Mouse (Mus musculus) kidney, adult 9 months (tissue): ENCODE results near the gene Carf.
"Not testable (repeated sequence)": the region's sequence is repeated elsewhere in the genome, so short reads cannot be mapped to it uniquely, and the experiment has no call there.

ENCODE experiments used
- DNase-seq: peaks from one replicate; pipeline ENCODE4 v3.0.0; 2022

Carf gene

DNA sequence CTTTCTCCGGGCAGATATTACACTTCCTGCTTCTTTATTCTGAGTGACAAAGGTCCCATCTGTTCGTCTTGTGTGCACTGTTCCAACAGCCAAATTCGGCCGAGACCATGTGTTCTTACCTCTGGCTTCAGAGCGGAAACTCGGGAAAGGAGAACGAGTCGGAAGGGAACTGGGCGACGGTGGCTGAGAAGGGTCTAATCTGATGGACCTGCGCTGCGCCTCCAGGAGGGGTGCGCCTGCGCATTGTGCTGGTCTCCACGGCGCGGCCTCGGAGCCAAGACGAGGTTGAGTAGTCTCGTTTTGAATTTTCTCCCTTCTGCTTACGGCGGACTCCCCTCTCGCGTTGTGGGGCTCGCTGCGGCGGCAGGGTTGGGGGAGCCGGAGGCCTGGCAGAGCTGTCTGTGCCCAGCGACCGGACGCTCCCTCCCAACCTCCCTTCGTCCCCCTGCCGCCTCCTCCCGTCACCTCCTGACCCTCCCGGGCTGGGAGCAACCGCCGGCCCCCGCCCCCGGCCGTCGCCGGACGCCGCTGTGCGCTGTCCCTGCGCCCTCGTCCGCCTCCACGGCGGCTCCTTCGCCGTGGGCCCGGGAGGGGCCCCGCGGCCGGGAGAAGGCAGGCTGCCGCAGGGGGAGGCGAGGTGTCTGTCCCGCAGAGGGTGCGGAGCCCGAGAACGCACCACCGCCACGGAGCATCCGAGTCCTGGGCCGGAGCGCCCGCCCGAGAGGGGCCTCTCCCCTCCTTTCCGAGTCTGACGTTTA lies at the start of gene Carf, which contains the start of gene Wdr12:
Carf (plus strand) TSS at position 224 of the 758 bp plus-strand sequence.
Wdr12 (minus strand) TSS at position 622 of the 758 bp plus-strand sequence.
- peak; percentile 98 for DNase-seq

DNA sequence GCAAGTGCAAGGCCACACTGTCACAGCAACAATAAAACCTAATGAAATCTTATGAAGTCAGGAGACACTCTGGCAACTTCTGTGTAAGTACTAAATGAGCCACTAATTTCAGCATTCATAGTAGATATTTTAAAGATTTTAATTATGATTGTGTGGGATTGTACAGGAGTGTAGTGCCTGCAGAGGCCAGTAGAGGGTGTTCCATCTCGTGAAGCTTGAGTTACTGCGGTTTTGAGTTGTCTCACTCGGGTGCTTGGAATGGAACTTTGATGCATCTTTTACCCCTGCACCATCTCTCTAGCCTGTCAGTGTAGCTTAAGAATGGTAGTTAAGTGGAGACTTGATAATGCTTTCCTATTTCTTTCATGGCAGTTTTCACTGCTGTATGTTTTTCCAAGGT lies 43.4 kb upstream of the Carf start:
- no peak for DNase-seq

DNA sequence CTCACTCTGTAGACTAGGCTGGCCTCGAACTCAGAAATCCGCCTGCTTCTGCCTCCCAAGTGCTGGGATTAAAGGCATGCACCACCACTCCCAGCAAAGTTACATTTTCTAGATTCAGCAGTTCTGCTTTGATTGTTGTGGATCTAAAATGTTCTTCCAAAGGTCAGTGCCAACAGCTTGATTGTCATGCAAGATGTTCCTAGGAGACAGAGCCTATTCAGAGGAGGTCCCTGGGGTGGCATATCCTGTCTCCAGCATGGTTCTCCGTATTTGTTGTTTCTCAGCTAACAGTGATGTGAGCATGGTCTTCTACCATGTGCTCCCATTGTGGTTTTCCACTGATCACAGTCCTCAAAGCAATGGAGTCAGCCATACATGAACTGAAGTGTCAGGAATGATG lies 41.7 kb upstream of the Carf start:
- no peak for DNase-seq

DNA sequence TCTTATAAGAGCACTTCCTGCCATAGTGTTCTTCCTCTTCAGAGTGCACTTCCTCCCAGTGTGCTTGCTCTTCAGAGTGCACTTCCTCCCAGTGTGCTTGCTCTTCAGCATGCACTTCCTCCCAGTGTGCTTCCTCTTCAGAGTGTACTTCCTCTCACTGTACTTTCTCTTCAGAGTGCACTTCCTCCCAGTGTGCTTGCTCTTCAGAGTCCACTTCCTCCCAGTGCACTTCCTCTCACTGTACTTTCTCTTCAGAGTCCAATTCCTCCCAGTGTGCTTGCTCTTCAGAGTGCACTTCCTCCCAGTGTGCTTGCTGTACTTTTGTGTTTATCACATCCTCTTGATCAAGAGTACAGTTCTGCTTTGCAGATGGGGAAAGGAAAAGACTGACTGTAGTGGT lies 27.3 kb upstream of the Carf start:
- DNase-seq = not testable (repeated sequence)

DNA sequence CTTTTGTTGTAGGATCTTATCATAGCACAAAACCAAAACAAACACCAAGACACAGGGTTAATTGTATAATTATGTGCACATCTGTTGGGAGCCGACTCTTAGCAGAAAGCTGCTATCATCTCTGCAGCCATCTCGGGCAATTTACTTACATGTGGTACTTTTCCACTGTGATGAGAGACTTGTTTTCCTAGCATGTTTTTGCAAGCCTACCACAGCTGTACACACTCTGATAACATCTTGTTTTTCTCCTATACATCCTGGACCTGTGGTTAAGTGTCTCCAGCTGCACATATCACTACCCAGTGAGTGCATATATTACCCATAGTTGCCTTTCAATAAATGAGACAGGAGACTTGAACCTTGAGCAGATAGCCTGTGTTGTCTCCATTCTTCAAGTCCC lies 23.1 kb upstream of the Carf start:
- no peak for DNase-seq

DNA sequence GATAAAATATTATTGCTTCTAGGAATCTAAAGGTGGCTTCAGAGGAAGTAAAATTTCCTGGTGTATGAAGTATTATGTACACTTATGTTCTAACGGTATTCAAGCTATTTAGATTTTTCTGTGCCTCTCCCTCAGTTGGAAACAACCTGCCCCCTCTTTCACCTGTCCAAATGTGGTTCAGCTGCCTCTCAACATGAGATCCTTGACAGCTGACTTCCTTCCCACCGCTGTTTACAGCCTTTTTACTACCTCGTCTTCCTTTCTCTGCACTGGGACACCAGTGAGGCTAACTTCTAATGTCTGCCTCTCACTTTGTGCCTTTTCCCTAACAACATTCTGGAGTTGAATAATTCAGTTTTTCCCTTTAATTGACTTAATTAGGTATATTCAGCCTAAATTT lies 22.5 kb upstream of the Carf start:
- no peak for DNase-seq

DNA sequence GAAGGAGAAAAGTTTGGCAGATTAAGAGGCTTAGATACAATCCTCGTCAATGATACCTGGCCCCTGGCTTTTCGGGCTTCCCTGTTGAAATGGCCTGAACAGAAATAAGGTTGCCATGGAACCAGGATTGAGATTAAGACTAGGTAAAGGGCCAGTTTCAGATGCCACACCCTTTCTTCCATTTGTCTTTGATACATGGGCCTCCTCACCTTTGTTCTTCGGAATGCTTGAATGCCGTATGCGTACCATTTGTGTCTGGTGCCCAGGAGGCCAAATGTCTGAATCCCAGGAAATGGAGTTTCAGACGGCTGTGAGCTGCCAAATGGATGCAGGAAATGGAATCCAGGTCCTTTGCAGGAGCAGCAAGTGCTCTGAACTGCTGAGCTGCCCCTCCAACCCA lies 21.6 kb upstream of the Carf start:
- DNase-seq = no peak

DNA sequence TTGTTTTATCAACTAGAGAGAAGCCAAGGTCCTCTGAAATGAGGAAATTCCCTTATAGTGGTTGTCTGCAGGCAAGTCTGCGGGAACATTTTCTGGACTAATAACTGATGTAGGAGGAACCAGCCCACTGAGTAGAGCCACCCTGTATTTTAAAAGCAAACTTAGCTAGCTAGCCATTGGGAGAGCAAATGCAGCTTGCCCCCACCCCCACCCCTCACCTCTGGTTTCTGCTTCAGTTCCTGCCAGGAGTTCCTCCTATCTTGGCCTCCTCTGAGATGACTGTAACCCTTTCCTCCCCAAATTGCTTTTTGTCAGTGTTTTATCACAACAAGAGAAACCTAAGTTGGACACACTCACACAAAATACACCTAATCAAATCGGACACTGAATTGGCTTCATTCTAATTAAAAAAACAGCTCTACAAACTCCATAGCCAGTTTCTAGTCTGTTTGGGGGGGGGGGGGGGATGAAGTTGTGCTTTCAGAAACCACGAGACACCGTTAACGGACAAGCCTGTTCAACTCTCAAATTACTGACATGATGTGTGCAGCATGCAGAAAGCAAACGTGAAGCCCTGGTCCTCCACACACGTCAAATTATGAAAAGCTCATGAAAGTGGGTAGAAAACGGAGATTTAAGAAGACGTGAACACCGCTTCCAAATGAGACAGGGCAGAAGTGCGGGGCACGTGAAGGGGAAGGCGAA lies 1.3 kb upstream of the Carf start:
- DNase-seq = peak; percentile 9

DNA sequence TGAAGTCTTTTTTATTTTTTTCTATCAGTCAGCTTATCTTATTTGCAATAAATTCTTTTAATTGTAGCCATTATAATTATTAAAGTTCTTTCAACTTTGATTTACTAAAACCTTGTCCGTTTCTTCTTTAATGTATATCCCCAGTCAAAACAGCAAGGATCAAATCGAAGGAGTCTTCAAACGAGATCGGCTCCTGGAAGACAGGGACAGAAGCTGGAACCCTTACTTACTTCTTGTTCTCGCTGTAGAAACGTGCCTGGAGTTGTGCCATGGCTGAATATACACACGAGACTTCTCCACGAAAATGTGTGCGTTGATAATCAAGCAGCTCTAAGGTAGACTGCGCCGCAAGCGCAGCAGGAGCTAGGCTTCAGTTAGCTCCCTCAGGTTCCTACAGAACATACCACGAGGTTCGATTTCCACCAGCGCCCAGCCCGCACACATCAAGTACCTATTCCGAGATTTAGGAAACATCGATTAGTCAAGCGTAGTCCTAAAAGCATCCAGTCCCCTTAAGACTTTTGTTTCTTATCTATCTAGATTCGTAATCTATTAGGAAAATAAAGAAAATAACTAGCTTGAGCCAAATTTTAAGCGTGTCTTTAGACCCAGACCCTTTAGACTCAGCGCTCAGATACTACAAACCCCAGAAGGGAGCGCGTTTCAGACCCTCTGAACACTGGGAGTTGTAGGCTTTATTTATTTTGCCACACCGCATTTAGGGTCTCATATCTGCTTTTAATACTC lies 597 bp upstream of the Carf start:
- DNase-seq = peak; percentile 80

DNA sequence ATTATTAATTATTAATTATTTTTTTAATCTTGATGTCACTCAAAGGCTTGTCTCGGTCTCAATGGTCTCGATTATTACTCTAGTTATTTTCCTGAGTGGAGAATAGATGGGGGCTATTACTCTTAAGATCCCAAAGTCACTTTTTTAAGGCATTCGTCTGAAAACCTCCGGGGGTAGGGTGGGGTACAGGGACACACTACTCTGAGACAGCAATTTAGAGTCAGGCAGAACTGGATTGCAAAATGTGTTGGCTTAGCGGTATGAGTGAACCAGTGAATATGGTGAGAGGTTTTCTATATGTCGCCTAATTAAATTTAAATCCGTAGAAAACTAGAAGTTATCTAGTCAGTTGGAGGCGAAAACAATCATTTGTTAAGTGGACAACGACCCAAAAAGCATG lies 792 bp downstream of the Carf start:
- DNase-seq = peak; percentile 9

DNA sequence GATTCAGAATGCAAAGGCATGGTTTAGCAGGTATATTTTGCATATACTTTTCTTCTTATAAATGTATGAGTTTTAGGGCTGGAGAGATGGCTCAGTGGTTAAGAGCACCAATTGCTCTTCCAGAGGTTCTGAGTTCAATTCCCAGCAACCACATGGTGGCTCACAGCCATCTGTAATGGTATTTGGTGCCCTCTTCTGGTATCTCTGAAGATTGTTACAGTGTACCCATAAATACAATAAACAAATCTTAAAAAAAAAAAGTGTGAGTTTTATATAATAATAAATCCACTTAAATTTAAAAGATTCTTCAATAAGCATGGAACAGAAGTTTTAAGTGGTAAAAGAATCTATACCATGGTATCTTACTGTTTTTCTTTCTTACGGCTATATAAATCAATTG lies 6.5 kb downstream of the Carf start:
- peak; percentile 4 for DNase-seq

DNA sequence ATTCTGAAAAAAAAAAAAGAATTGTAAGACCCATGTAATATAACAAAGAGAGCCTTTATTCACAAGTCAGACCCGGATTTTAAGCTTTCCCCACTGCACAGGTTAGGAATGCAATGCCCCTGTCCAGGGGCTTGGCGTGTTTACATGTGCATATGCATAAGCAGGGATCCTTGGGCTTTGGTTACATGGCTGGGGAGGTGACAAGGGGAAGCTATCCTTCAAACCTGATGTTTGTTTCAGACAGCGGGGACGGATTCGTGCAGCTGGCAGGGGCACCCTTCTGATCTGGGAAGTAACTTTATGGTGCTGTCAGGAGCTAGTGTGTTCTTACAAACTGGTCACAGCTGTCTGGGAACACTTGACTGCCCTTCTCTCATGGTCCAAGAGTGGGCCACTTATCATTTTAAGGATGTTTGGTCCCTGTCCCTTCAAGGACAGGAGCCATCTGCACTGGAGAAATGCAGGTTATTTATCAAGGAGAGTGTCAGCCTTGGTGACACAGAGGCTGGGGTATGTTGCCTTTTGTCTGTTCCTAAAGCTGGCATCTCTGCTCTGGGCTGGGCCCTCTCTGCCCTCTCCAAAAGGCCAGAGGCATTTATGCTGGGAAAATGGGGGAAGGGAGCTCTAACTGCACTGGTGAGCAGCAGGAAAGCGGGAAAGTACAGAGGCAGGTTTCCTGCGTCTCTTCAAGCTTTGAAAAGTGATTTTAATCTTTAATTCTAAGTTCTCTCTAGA lies 19.8 kb downstream of the Carf start:
- DNase-seq = no peak

DNA sequence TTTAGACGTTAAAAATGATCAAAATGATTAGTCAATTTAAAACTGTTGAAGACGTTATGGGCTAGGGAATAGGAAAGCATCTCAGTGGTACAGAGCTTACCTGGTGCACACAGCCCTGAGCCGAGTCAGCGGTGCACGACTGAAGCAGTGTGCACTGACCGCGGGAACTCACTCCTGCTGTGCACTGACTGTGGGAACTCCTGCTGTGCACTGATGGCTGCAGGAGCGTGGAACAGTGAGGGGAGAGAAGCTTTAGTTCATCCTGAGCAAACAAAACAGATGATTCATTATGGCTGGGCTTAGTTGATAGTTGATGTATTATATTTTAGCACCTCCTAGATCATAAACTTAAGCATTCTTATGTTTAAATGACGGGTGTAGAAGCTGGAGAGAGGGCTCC lies 39.3 kb downstream of the Carf start:
- no peak for DNase-seq

DNA sequence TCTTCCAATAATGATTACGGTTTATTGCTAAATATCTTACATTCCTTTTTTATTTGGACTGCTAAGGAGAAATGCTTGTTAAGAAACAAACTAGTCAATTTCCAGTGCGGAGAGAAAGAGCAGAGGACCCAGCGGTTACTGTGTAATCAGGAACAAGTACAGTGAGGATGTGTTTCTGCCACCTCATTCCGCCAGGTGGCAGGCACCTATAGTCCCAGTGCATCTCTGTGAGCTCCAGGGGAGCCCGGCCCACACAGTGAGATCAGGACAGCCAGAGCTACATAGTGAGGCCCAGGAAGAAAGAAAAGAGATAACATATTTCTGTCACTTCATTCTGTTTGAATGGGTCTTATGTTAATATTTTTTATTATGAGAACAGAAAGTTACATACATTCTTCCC lies 54.7 kb downstream of the Carf start:
- DNase-seq = no peak

DNA sequence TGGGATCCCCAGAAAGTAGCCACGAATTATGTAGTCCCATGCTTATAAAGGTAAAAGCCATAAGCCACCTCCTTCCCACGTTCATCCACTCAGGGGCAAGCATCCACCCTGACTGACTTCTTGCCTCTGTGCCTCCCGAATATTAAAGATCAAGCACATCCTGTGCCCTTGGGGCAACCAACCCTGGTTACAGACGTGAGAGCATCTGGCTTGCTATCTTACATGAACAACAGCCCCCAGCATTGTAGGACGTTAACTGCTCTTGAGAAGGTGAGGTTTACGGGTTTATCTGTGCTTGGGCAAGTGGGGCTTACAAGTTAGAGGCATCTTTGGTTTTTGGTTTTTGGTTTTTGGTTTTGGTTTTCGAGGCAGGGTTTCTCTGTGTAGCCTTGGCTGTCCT lies 58.6 kb downstream of the Carf start:
- DNase-seq = no peak

DNA sequence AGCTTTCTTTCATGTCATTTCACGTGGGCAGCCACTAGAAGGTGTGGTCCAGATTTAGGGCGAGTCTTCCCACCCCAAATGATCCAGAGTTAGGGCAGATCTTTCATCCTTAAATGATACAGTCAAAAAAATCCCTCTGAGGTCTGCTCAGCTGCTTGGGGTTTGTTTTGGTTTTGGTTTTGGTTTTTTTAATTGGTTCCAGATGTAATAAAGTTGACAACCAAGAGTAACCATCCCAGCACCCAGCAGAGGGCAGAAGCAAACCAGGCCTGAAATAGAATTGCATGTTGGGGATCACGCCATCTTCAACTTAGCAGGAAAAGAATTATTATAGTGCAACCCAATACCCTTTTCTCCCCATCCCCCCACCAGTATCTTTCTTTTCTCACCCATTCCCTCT lies 60.4 kb downstream of the Carf start:
- DNase-seq = peak; percentile 75

DNA sequence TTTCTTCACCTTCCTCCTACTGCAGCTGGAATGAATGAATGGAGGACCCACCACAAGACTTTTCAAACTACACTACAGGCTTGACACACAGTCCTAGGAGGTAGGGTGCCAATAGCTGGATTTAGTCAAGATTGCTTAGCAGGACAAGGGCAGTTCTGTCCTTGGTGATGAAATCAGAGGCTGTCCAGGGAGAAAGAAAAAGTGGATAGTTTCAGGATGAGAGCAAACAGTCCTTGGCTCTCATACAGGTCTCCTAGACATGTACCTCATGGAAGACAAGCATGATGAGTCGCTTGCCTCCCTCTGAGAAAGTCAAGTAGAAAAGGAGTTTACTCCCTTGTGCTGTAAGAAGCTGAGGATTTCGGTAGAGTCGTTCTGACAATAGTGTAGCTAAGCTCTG lies 65.6 kb downstream of the Carf start:
- DNase-seq = no peak

DNA sequence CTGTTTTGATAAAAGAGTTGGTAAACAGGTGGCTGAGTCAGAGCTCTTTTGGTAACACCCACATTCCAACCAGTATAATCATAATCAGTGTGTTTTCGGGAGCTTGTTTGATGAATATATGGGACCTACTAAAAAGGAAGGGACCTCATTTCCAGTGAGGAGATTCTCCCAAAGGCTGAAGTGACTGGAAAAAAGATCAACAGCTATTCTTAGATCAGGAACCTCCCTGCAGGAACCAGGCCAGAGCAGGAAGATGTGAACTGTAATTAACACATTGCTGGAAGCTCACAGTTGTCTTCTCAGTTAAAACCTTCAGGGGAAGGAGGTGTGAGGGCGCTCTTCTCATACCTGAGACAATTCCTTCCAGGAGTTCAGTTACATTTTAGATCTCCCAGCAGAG lies 71.6 kb downstream of the Carf start:
- DNase-seq = no peak

DNA sequence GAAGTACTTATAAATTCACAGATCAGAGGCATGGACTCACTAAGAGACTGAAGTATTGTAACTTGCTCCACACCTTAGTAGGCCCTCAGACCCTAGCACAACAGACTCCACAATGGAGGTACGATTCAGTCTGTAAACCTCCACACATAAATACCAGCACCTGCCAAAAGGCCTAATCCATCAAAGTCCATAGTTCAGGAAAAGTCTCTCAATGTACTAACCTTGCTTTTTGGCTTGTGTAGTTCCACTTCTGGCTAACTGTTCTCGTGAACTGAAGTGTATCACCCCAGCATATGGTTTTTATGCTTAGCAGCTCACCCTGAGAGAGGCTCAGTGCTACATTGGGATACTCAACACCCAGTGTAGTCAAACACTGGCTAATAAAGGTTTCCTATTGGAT lies 72.2 kb downstream of the Carf start:
- peak; percentile 45 for DNase-seq

DNA sequence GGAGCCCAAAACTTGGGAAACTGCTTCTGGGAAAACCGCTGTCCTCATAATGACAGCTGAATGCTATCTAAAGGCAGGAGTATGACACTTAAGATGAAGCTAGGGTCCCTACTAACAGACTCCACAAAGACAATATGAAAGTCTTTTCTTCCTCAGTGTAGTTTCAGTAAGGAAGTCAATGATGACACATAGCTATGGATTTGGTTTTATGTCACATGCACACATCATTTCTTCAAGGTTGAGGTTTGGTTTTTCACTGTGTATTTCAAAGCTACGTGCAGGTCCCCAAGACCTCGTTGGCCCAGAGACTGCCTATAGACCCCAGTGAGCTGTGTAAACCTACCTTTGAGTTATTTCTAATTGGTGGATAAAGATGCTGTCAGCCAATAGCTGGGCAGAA lies 75.1 kb downstream of the Carf start:
- no peak for DNase-seq

DNA sequence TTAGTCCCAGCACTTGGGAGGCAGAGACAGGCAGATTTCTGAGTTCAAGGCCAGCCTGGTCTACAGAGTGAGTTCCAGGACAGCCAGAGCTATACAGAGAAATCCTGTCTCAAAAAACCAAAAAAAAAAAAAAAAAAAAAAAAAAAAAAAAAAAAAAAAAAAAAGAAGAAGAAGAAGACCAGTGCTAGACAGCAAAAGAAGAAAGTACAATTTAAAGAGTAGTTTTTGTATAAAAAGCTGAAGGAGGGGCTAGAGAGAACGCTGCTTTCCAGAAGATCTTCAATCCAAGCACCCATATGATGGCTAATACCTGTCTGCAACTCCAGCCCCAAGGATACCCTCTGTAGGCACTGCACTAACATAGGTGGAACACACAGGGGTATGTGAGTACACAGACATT lies 79.8 kb downstream of the Carf start:
- DNase-seq = not testable (repeated sequence)

DNA sequence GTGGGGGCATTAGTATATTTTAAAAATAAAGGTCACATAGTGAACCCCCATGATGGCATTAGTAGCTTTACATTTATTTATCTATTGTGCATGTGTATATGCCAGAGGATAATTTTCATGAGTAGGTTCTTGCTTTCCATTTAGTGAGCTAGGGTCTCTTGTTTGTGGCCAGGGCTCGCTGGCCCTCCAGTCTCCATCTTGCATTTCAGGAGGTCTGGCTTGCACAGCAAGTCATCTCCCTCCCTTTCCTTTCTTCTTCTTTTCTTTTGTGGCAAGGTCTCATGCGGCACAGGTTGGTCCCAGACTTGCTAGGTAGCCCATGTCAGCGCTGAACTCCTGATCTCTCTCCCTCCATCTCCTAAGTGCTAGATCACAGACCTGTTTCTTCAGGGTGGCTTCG lies 81.3 kb downstream of the Carf start:
- DNase-seq = no peak
